8 mouse cellular contexts compared by ENCODE assay signal in the genomic region with DNA sequence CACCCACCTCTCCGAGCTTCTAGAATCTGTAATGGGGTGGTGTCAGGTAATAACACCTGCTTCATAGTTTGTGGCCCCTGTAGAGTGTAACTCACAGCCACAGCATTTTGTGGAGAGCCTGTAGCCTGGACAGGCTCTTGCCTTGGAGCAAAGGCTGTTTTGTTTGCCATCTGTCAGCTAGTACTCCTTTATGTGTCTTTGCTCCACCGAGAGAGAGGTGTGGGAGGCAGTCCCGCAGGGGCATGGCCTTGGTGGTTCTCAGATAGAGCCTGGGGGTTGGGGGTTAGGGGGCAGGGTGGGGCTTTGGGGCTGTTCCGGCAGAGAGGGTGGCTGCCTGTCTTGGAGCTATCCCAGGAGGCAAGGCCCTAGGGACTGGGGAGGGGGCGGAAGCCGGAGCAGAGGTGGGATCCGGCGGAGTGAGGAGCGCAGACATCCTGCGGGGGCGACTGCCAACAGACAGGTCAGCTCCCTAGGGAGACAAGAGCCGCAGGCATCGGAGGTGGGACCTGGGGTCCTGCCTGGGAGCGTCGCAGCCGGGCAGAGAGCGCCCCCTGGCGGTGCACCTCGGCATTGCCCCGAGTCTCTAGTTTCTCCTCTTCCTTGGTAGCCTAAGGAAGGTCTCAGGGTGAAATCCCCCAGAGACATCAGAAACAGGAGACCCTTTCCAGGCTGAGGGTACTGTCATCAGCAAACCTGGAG. TPM values are rescaled to one million over a fixed set of nuclear protein-coding genes. Genes with fewer than 3 reads are reported as not detected.
DNase-seq lines count a peak whose midpoint lies in the region; ATAC-seq lines count a peak whose summit lies in the region.

No protein-coding gene starts in this region.

- no peak overlapping the region for H3K4me3 ChIP-seq in embryonic facial prominence, embryonic 13.5 days
- H3K4me3 ChIP-seq in heart, embryonic 11.5 days (ENCODE audit: low read depth, low read length), result no peak overlapping the region
- 0 out of 2 replicates have a peak overlapping the region, but pooled peaks have one; percentile 14 for H3K4me3 ChIP-seq in kidney, embryonic 15.5 days (replicated peaks)

- 5% methylated on average over 18 of the region's 20 CpGs for WGBS in embryonic facial prominence, embryonic 13.5 days
- WGBS in heart, embryonic 11.5 days (ENCODE audit: insufficient replicate concordance), result 3% methylated on average over 20 of the region's 20 CpGs
- WGBS in kidney, embryonic 15.5 days, result 3% methylated on average over 20 of the region's 20 CpGs

- peaks cover 24% of the 10 kb centered on the region for H3K4me1 ChIP-seq in embryonic facial prominence, embryonic 13.5 days
- peaks cover 6% of the 10 kb centered on the region for H3K4me1 ChIP-seq in heart, embryonic 11.5 days (ENCODE audit: control insufficient read depth, insufficient read depth, low read length)
- H3K4me1 ChIP-seq in kidney, embryonic 15.5 days, result peaks cover 16% of the 10 kb centered on the region

- H3K27me3 ChIP-seq in embryonic facial prominence, embryonic 13.5 days, result peaks cover 76% of the 10 kb centered on the region
- H3K27me3 ChIP-seq in heart, embryonic 11.5 days (ENCODE audit: control insufficient read depth, insufficient read depth, low read length), result peaks cover 65% of the 10 kb centered on the region
- peaks cover 96% of the 10 kb centered on the region for H3K27me3 ChIP-seq in kidney, embryonic 15.5 days

- H3K9me3 ChIP-seq in embryonic facial prominence, embryonic 13.5 days, result no peaks in the 10 kb centered on the region
- no peaks in the 10 kb centered on the region for H3K9me3 ChIP-seq in heart, embryonic 11.5 days (replicated peaks; ENCODE audit: control insufficient read depth, low read length)
- H3K9me3 ChIP-seq in kidney, embryonic 15.5 days (replicated peaks), result no peaks in the 10 kb centered on the region

- no peak for ATAC-seq in embryonic facial prominence, embryonic 13.5 days (ENCODE audit: insufficient number of reproducible peaks, insufficient read depth, low FRiP score, low TSS enrichment, low read depth)
- ATAC-seq in heart, embryonic 11.5 days (replicated peaks; ENCODE audit: insufficient number of reproducible peaks, low FRiP score, low TSS enrichment), result no peak; the same call in 1 of the 2 replicates
- peak; percentile 59; the same call in 1 of the 2 replicates for ATAC-seq in kidney, embryonic 15.5 days (replicated peaks; ENCODE audit: low FRiP score)
- peak; percentile 28; the same call in 1 of the 2 replicates for ATAC-seq in megakaryocyte-erythroid progenitor cell, adult 5-6 weeks (replicated peaks; ENCODE audit: low FRiP score, low TSS enrichment, poor library complexity, severe bottlenecking)

- peak overlapping the region; percentile 48 for H3K4me2 ChIP-seq in embryonic facial prominence, embryonic 13.5 days
- H3K4me2 ChIP-seq in heart, embryonic 11.5 days, result peak overlapping the region; percentile 55
- H3K4me2 ChIP-seq in kidney, embryonic 15.5 days, result peak overlapping the region; percentile 47

- no peak overlapping the region for H3K27ac ChIP-seq in embryonic facial prominence, embryonic 13.5 days
- H3K27ac ChIP-seq in heart, embryonic 11.5 days (ENCODE audit: low read depth, low read length), result no peak overlapping the region
- no peak overlapping the region for H3K27ac ChIP-seq in kidney, embryonic 15.5 days

- H3K36me3 ChIP-seq in embryonic facial prominence, embryonic 13.5 days, result no peaks in the 10 kb centered on the region
- H3K36me3 ChIP-seq in heart, embryonic 11.5 days (ENCODE audit: control insufficient read depth, insufficient read depth, low read length), result no peaks in the 10 kb centered on the region
- H3K36me3 ChIP-seq in kidney, embryonic 15.5 days, result no peaks in the 10 kb centered on the region

- peak; percentile 71 for DNase-seq in kidney, adult 18-20 months
- no peak for DNase-seq in kidney, adult 11 months
- peak; percentile 71 to 78 for DNase-seq in adrenal gland, adult 18-20 months (ENCODE audit: low spot score in 2 of 2)
- DNase-seq in spleen, postnatal 4 days (ENCODE audit: low spot score in 2 of 2), result peak; percentile 46 to 84

- no peak overlapping the region for H3K9ac ChIP-seq in embryonic facial prominence, embryonic 13.5 days
- no peak overlapping the region for H3K9ac ChIP-seq in heart, embryonic 11.5 days (ENCODE audit: low read depth, low read length)
- no peak overlapping the region for H3K9ac ChIP-seq in kidney, embryonic 15.5 days

RNA-seq across cellular contexts. Expression of gene Lhx2, which starts 36.7 kb away (rescaled TPM):
- not detected for total RNA-seq in adrenal gland, adult 18-20 months (2021)
- polyA plus RNA-seq in embryonic facial prominence, embryonic 13.5 days (2015; fragmentation: Nextera tagmentation; extraction: Ambion mirVana), result 10.0 and 17.8 TPM in 2 replicates
- 0.49 and 0.68 TPM in 2 replicates for polyA plus RNA-seq in heart, embryonic 11.5 days (2014; fragmentation: Nextera tagmentation; extraction: Ambion mirVana)
- polyA plus RNA-seq in kidney, embryonic 15.5 days (2015; fragmentation: Nextera tagmentation; extraction: Ambion mirVana), result 0.10 TPM in 1 of 2 replicates, not detected in the other
- total RNA-seq in megakaryocyte-erythroid progenitor cell, adult 5-6 weeks (2014; fragmentation: Nextera tagmentation), result not detected in 2 replicates
- not detected in 2 replicates for total RNA-seq in megakaryocyte-erythroid progenitor cell, adult 5-6 weeks (2017)

Comparison
In these comparisons a context has a peak if more than half of its experiments do, and no peak if none do; other contexts are left out.
1. ATAC-seq: peak in kidney, embryonic 15.5 days (single experiment) and megakaryocyte-erythroid progenitor cell, adult 5-6 weeks (single experiment); none in embryonic facial prominence, embryonic 13.5 days (single experiment) and heart, embryonic 11.5 days (single experiment).
2. Peak in every context shown above with its lines, with median percentiles within 50 percentile points of each other: H3K4me2 ChIP-seq.